Mouse (Mus musculus) limb, embryonic 13.5 days (tissue): ENCODE measurements around the gene Tmppe. TPM values are rescaled to one million over a fixed set of nuclear protein-coding genes. Genes with fewer than 3 reads are reported as not detected.

Experiments
- ATAC-seq: fragments of 200-750 bp; cut with Nextera tagmentation; 2 replicates; pipeline ENCODE4 v1.8.0; 2017; ENCODE audit warnings: low read depth, moderate number of reproducible peaks, moderate TSS enrichment; ENCODE audit not compliant: low FRiP score
- H3K27ac ChIP-seq: fragments of 300-500 bp; sonication (generic); 2 replicates; pipeline ENCODE4 v1.5.1; 2015; ENCODE audit warnings: inconsistent platforms, mild to moderate bottlenecking, moderate library complexity
- H3K27me3 ChIP-seq: fragments of 300-500 bp; sonication (generic); 2 replicates; pipeline ENCODE4 v1.6.1; 2015; ENCODE audit warnings: mild to moderate bottlenecking, inconsistent platforms
- H3K36me3 ChIP-seq: fragments of 300-500 bp; sonication (generic); 2 replicates; pipeline ENCODE4 v1.6.1; 2015; ENCODE audit warnings: inconsistent platforms, mild to moderate bottlenecking, moderate library complexity
- H3K4me1 ChIP-seq: fragments of 300-500 bp; sonication (generic); 2 replicates; pipeline ENCODE4 v1.6.1; 2015; ENCODE audit warnings: inconsistent platforms
- H3K4me2 ChIP-seq: fragments of 300-500 bp; sonication (generic); replicated peaks from 2 replicates; pipeline ENCODE4 v1.6.1; 2015; ENCODE audit warnings: inconsistent platforms, mild to moderate bottlenecking, moderate library complexity
- H3K4me3 ChIP-seq: fragments of 300-500 bp; sonication (generic); 2 replicates; pipeline ENCODE4 v1.5.1; 2015; ENCODE audit warnings: moderate library complexity, mild to moderate bottlenecking, inconsistent platforms
- H3K9ac ChIP-seq: fragments of 300-500 bp; sonication (generic); 2 replicates; pipeline ENCODE4 v1.6.1; 2015; ENCODE audit warnings: mild to moderate bottlenecking, inconsistent platforms
- H3K9me3 ChIP-seq: fragments of 300-500 bp; sonication (generic); 2 replicates; pipeline ENCODE4 v1.6.1; 2016; ENCODE audit warnings: inconsistent platforms
- WGBS: fragments of 180-500 bp; shearing (Covaris S2); methylation state at CpG from one replicate; pipeline ENCODE4 v1.1.7; 2015; 5-methylcytosine and 5-hydroxymethylcytosine counted together
- polyA plus RNA-seq: library from polyadenylated mRNA; unstranded; fragments of >200 nt; fragmentation: Nextera tagmentation; extraction: Ambion mirVana; gene quantifications from 2 replicates; pipeline ENCODE4 v1.2.1, GENCODE M21; 2015

The Tmppe gene
- polyA plus RNA-seq, 1 experiment from 2014 or later, result 9.4 TPM

- no peaks in the 10 kb centered on the region for H3K9me3 ChIP-seq
- no peaks in the 10 kb centered on the region for H3K27me3 ChIP-seq
- H3K4me2 ChIP-seq, result peak overlapping the region; percentile 82
- H3K27ac ChIP-seq, result peak overlapping the region; percentile 93
- peak overlapping the region; percentile 81 for H3K9ac ChIP-seq
- H3K4me3 ChIP-seq, result peak overlapping the region; percentile 88
- H3K4me1 ChIP-seq, result peaks cover 13% of the 10 kb centered on the region
- ATAC-seq, result no peak; the same call in 1 of the 2 replicates
- 2% methylated on average over 16 of the region's 16 CpGs for WGBS
- H3K36me3 ChIP-seq, result peaks cover 29% of the 10 kb centered on the region
Observed at GRCm38 (mm10) chr9:114401685-114402080, 778 bp downstream of the Tmppe start.

GRCm38 (mm10) chr9:114407676-114408075, 6.8 kb downstream of the Tmppe start:
- H3K4me2 ChIP-seq, result no peak overlapping the region
- no peaks in the 10 kb centered on the region for H3K4me1 ChIP-seq
- H3K36me3 ChIP-seq, result peaks cover 86% of the 10 kb centered on the region
- no peak overlapping the region for H3K27ac ChIP-seq
- H3K4me3 ChIP-seq, result no peak overlapping the region
- no peak for ATAC-seq
- H3K9me3 ChIP-seq, result peaks cover 9% of the 10 kb centered on the region; the same call in 1 of the 2 replicates
- 95% methylated on average over 2 of the region's 2 CpGs for WGBS
- no peaks in the 10 kb centered on the region for H3K27me3 ChIP-seq
- no peak overlapping the region for H3K9ac ChIP-seq

- H3K4me1 ChIP-seq, result no peaks in the 10 kb centered on the region
- H3K27ac ChIP-seq, result no peak overlapping the region
- H3K4me2 ChIP-seq, result no peak overlapping the region
- peaks cover 83% of the 10 kb centered on the region for H3K36me3 ChIP-seq
- ATAC-seq, result no peak
- H3K27me3 ChIP-seq, result no peaks in the 10 kb centered on the region
- peaks cover 9% of the 10 kb centered on the region; the same call in 1 of the 2 replicates for H3K9me3 ChIP-seq
- H3K9ac ChIP-seq, result no peak overlapping the region
- 94% methylated on average over 11 of the region's 11 CpGs for WGBS
- H3K4me3 ChIP-seq, result no peak overlapping the region
Observed at GRCm38 (mm10) chr9:114410313-114410862, 9.5 kb downstream of the Tmppe start.

- H3K4me1 ChIP-seq, result no peaks in the 10 kb centered on the region
- peaks cover 9% of the 10 kb centered on the region; the same call in 1 of the 2 replicates for H3K9me3 ChIP-seq
Observed at GRCm38 (mm10) chr9:114411295-114411694, 10.4 kb downstream of the Tmppe start.

GRCm38 (mm10) chr9:114412406-114412805, 11.5 kb downstream of the Tmppe start:
- H3K4me1 ChIP-seq, result no peaks in the 10 kb centered on the region
- no peak overlapping the region; the same call in 1 of the 2 replicates for H3K27ac ChIP-seq
- no peak overlapping the region for H3K4me3 ChIP-seq
- peaks cover 69% of the 10 kb centered on the region for H3K36me3 ChIP-seq
- WGBS, result 89% methylated on average over 9 of the region's 9 CpGs
- no peak overlapping the region for H3K9ac ChIP-seq
- H3K9me3 ChIP-seq, result peaks cover 9% of the 10 kb centered on the region; the same call in 1 of the 2 replicates
- H3K27me3 ChIP-seq, result no peaks in the 10 kb centered on the region
- no peak overlapping the region for H3K4me2 ChIP-seq
- no peak for ATAC-seq

More at GRCm38 (mm10) chr9:114411295-114411694, 10.4 kb downstream of the Tmppe start:
- Histone ChIP-seq H3K27me3 (no peaks in the 10 kb centered on the region), H3K4me2 (no peak overlapping the region), H3K4me3 (no peak overlapping the region), H3K27ac (no peak overlapping the region), H3K36me3 (peaks cover 74% of the 10 kb centered on the region), H3K9ac (no peak overlapping the region)
- WGBS, result 82% methylated on average over 5 of the region's 5 CpGs
- ATAC-seq, result no peak

GRCm38 (mm10) chr9:114413866-114414265, 13.0 kb downstream of the Tmppe start:
- Histone ChIP-seq H3K4me2 (no peak overlapping the region), H3K4me3 (no peak overlapping the region), H3K9me3 (peaks cover 9% of the 10 kb centered on the region; the same call in 1 of the 2 replicates), H3K27me3 (no peaks in the 10 kb centered on the region), H3K36me3 (peaks cover 55% of the 10 kb centered on the region), H3K27ac (no peak overlapping the region), H3K4me1 (no peaks in the 10 kb centered on the region), H3K9ac (no peak overlapping the region)
- 84% methylated on average over 12 of the region's 12 CpGs for WGBS
- ATAC-seq, result no peak

GRCm38 (mm10) chr9:114415701-114416100, 14.8 kb downstream of the Tmppe start:
- Histone ChIP-seq H3K4me1 (no peaks in the 10 kb centered on the region), H3K27ac (no peak overlapping the region), H3K27me3 (no peaks in the 10 kb centered on the region), H3K4me3 (no peak overlapping the region), H3K4me2 (no peak overlapping the region), H3K36me3 (peaks cover 43% of the 10 kb centered on the region), H3K9ac (no peak overlapping the region), H3K9me3 (peaks cover 9% of the 10 kb centered on the region; the same call in 1 of the 2 replicates)
- ATAC-seq, result peak; percentile 17; the same call in 1 of the 2 replicates
- WGBS, result 20% methylated on average over 11 of the region's 11 CpGs

- no peak overlapping the region for H3K9ac ChIP-seq
- WGBS, result 93% methylated on average over 21 of the region's 21 CpGs
- no peak overlapping the region for H3K4me2 ChIP-seq
- ATAC-seq, result no peak
- H3K36me3 ChIP-seq, result peaks cover 34% of the 10 kb centered on the region
- no peak overlapping the region for H3K27ac ChIP-seq
- H3K4me1 ChIP-seq, result no peaks in the 10 kb centered on the region
- H3K27me3 ChIP-seq, result no peaks in the 10 kb centered on the region
- H3K9me3 ChIP-seq, result 0 out of 2 replicates have a peak, but pooled peaks cover 2% of the 10 kb centered on the region
- H3K4me3 ChIP-seq, result no peak overlapping the region
Observed at GRCm38 (mm10) chr9:114416646-114417517, 16.0 kb downstream of the Tmppe start.

- no peak for ATAC-seq
- H3K9ac ChIP-seq, result no peak overlapping the region
- no peaks in the 10 kb centered on the region for H3K4me1 ChIP-seq
- no peaks in the 10 kb centered on the region for H3K27me3 ChIP-seq
- no peaks in the 10 kb centered on the region for H3K9me3 ChIP-seq
- no peak overlapping the region for H3K4me2 ChIP-seq
- peaks cover 26% of the 10 kb centered on the region for H3K36me3 ChIP-seq
- H3K4me3 ChIP-seq, result no peak overlapping the region
- WGBS, result 71% methylated on average over 6 of the region's 7 CpGs
- no peak overlapping the region for H3K27ac ChIP-seq
Observed at GRCm38 (mm10) chr9:114418187-114418586, 17.3 kb downstream of the Tmppe start.

GRCm38 (mm10) chr9:114420443-114420842, 19.5 kb downstream of the Tmppe start:
- H3K27me3 ChIP-seq, result no peaks in the 10 kb centered on the region
- peaks cover 4% of the 10 kb centered on the region for H3K9me3 ChIP-seq
- ATAC-seq, result no peak
- no peak overlapping the region for H3K4me2 ChIP-seq
- H3K4me1 ChIP-seq, result no peaks in the 10 kb centered on the region
- no peak overlapping the region for H3K9ac ChIP-seq
- no peak overlapping the region for H3K4me3 ChIP-seq
- peaks cover 27% of the 10 kb centered on the region for H3K36me3 ChIP-seq
- no peak overlapping the region; the same call in 1 of the 2 replicates for H3K27ac ChIP-seq
- WGBS, result 78% methylated on average over 8 of the region's 8 CpGs

GRCm38 (mm10) chr9:114421045-114421444, 20.1 kb downstream of the Tmppe start:
- WGBS, result 68% methylated on average over 3 of the region's 3 CpGs
- H3K4me3 ChIP-seq, result no peak overlapping the region
- H3K9me3 ChIP-seq, result peaks cover 7% of the 10 kb centered on the region
- no peaks in the 10 kb centered on the region for H3K27me3 ChIP-seq
- ATAC-seq, result no peak
- peaks cover 33% of the 10 kb centered on the region for H3K36me3 ChIP-seq
- H3K9ac ChIP-seq, result no peak overlapping the region
- no peak overlapping the region for H3K4me2 ChIP-seq
- H3K27ac ChIP-seq, result no peak overlapping the region
- H3K4me1 ChIP-seq, result no peaks in the 10 kb centered on the region

- Histone ChIP-seq H3K36me3 (peaks cover 37% of the 10 kb centered on the region), H3K4me3 (no peak overlapping the region), H3K4me1 (no peaks in the 10 kb centered on the region), H3K27me3 (no peaks in the 10 kb centered on the region), H3K9ac (no peak overlapping the region), H3K27ac (no peak overlapping the region), H3K9me3 (peaks cover 7% of the 10 kb centered on the region), H3K4me2 (no peak overlapping the region)
- ATAC-seq, result no peak
- 92% methylated on average over 7 of the region's 7 CpGs for WGBS
Observed at GRCm38 (mm10) chr9:114421797-114422196, 20.9 kb downstream of the Tmppe start.
